Mouse (Mus musculus): ENCODE measurements around the gene Pdcd6ip.

Gene Pdcd6ip

DNA sequence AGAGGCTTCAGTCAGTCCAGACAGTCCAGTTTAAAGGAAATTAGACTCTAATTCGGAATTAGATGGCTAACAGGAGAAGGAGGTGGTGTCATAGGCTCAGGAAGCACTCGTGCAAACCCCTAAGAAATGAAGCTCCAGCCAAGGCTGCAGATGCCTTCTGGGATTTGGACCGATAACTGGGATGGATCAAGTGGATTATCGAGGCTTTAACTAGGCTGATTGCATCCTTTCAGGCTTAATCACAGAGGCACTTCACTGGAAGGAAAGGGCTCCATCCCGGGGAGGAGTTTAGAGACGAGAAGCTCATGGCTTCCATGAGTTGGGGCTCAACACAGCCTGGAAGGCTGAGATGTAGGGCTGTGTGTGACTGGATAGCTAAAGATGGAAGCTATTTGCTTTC lies 84.0 kb downstream of the Pdcd6ip start:
- DNase-seq (ENCODE audit: low spot score in 2 of 2) = no peak

DNA sequence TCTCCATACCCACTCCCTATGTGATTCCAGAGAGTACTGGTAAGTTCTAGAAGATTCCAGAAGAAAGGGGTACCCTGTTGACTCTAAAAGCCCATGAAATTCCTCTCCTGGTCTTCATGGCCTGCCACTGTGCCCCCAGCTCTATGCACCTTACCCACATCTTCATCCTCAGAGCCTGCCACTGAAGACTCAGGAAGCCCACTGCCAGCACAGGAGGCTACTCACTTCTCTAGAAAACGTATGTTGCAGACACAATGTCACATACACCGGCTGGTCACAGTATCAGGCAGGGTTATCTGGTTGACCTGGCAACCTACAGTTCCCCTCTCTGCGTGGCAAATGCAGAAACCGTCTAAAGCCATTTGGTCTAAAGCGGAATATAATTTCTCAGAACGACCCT lies 91.0 kb downstream of the Pdcd6ip start:
- DNase-seq (ENCODE audit: low spot score in 2 of 2) = no peak

DNA sequence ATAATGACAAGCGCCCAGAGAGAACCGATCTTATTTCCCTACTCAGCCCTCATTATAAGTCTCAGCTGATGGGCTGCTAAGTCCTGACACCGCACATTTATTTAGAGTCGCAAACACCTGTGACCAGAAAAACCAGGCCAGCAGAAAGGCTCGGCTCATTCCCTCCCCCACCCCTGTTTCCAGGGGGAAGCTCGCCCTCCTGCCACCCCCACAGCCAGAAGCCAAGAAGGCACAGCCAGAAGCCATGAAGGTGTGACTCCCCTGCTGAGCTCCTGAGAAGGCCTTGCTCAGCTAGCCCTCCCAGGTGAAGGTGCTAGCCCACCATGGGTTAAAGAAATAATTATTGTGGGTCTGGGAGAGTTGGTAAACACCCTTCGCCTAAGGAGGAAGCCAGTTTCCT lies 97.3 kb downstream of the Pdcd6ip start:
- no peak for DNase-seq (ENCODE audit: low spot score in 2 of 2)

DNA sequence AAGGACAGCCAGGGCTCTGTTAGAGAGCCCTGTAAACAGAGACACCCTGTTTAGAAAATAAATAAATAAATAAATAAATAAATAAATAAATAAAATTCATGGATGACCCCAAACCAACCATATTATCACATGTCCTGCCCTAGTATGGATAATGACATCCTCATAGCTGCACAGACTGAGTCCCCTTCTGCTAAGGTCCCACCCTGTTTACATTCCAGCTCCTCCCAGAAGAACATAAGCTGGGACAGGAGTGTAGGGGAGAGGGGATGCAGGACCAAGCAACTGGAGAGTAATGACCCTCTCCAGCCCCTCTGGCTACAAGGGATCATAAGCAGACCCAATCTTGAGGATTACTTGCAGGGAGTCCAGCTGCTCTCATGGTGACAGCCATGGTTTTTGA lies 105.9 kb downstream of the Pdcd6ip start:
- DNase-seq (ENCODE audit: low spot score in 2 of 2) = no peak
